Mouse (Mus musculus) hindbrain, embryonic 11.5 days (tissue): ENCODE results near the gene Ppil2. TPM values are rescaled to one million over a fixed set of nuclear protein-coding genes. Genes with fewer than 3 reads are reported as not detected.

Source experiments
- ATAC-seq: fragments of 200-750 bp; cut with Nextera tagmentation; 2 replicates; pipeline ENCODE4 v1.8.0; 2017; ENCODE audit warnings: mild to moderate bottlenecking, moderate TSS enrichment, moderate library complexity; ENCODE audit not compliant: low FRiP score
- DNase-seq: peaks from one replicate; pipeline ENCODE4 v3.0.0-alpha.2; 2015; ENCODE audit warnings: low spot score
- H3K27ac ChIP-seq: fragments of 300-500 bp; sonication (generic); 2 replicates; pipeline ENCODE4 v1.5.1; 2014; ENCODE audit warnings: mild to moderate bottlenecking, low read depth, low read length
- H3K27me3 ChIP-seq: fragments of 300-500 bp; sonication (generic); 2 replicates; pipeline ENCODE4 v1.6.1; 2014; ENCODE audit warnings: mild to moderate bottlenecking, low read length, moderate library complexity, mixed read lengths; ENCODE audit not compliant: control insufficient read depth, insufficient read depth
- H3K36me3 ChIP-seq: fragments of 300-500 bp; sonication (generic); 2 replicates; pipeline ENCODE4 v1.6.1; 2014; ENCODE audit warnings: mild to moderate bottlenecking, low read length, moderate library complexity, mixed read lengths; ENCODE audit not compliant: control insufficient read depth, insufficient read depth
- H3K4me1 ChIP-seq: fragments of 300-500 bp; sonication (generic); replicated peaks from 2 replicates; pipeline ENCODE4 v1.6.1; 2014; ENCODE audit warnings: low read length, mixed read lengths; ENCODE audit not compliant: control insufficient read depth, insufficient read depth
- H3K4me2 ChIP-seq: fragments of 300-500 bp; sonication (generic); replicated peaks from 2 replicates; pipeline ENCODE4 v1.6.1; 2014; ENCODE audit warnings: mild to moderate bottlenecking, low read depth, low read length
- H3K4me3 ChIP-seq: fragments of 300-500 bp; sonication (generic); 2 replicates; pipeline ENCODE4 v1.5.1; 2014; ENCODE audit warnings: low read depth, low read length
- H3K9ac ChIP-seq: fragments of 300-500 bp; sonication (generic); 2 replicates; pipeline ENCODE4 v1.6.1; 2014; ENCODE audit warnings: low read depth, low read length
- H3K9me3 ChIP-seq: fragments of 300-500 bp; sonication (generic); 2 replicates; pipeline ENCODE4 v1.6.1; 2016; ENCODE audit warnings: low read length; ENCODE audit not compliant: control insufficient read depth
- WGBS: fragments of 180-500 bp; shearing (Covaris S2); extraction: QIAGEN DNeasy Blood & Tissue Kit; methylation state at CpG from one replicate; pipeline ENCODE4 v1.1.7; 2014; 5-methylcytosine and 5-hydroxymethylcytosine counted together
- polyA plus RNA-seq: library from polyadenylated mRNA; unstranded; fragments of >200 nt; fragmentation: Nextera tagmentation; extraction: Ambion mirVana; gene quantifications from 2 replicates; pipeline ENCODE4 v1.2.1, GENCODE M21; 2014

Ppil2 gene
- polyA plus RNA-seq, 1 experiment from 2014 or later = 154 TPM

DNA sequence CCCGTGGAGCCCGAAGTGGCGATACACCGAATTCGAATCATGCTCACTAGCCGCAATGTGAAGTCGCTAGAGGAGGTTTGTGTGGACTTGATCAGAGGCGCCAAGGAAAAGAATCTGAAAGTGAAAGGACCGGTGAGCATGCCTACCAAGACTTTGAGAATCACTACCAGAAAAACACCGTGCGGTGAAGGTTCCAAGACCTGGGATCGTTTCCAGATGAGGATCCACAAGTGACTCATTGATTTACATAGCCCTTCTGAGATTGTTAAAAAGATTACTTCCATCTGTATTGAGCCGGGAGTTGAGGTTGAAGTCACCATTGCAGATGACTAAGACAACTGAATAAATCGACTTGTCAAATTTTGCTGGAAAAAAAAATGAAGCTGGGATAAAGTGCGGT, 26.3 kb upstream of the Ppil2 start:
- Histone ChIP-seq H3K27me3 (no peaks in the 10 kb centered on the region), H3K4me1 (no peaks in the 10 kb centered on the region), H3K36me3 (no peaks in the 10 kb centered on the region)

DNA sequence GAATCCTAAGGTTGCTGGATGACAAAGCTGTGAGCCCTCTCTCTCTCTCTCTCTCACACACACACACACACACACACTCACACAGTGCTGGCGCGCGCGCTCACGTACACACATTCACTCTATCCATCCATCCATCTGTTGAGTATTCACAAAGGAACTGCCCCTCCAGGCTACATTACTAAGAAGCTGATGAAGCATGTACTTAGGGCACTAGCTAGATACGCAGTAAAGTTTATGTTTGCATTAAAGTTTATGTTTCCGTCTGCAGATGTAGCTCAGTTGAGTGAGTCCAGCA, 21.8 kb upstream of the Ppil2 start:
- peaks cover 10% of the 10 kb centered on the region; the same call in 1 of the 2 replicates for H3K4me1 ChIP-seq
- peak; percentile 36 for DNase-seq
- H3K9me3 ChIP-seq = no peaks in the 10 kb centered on the region
- no peaks in the 10 kb centered on the region for H3K36me3 ChIP-seq
- H3K27me3 ChIP-seq = no peaks in the 10 kb centered on the region
- H3K9ac ChIP-seq = peak overlapping the region; percentile 60
- 38% methylated on average over 7 of the region's 7 CpGs for WGBS
- H3K4me2 ChIP-seq = peak overlapping the region; percentile 98
- H3K27ac ChIP-seq = no peak overlapping the region
- ATAC-seq = 0 out of 2 replicates have a peak, but pooled peaks have one; percentile 31
- H3K4me3 ChIP-seq = peak overlapping the region; percentile 78

More for the DNA sequence above, 26.3 kb upstream of the Ppil2 start:
- Histone ChIP-seq H3K27ac (no peak overlapping the region), H3K9me3 (no peaks in the 10 kb centered on the region), H3K4me2 (no peak overlapping the region), H3K4me3 (no peak overlapping the region), H3K9ac (no peak overlapping the region)
- ATAC-seq (no peak), DNase-seq (no peak)
- 83% methylated on average over 15 of the region's 15 CpGs for WGBS

DNA sequence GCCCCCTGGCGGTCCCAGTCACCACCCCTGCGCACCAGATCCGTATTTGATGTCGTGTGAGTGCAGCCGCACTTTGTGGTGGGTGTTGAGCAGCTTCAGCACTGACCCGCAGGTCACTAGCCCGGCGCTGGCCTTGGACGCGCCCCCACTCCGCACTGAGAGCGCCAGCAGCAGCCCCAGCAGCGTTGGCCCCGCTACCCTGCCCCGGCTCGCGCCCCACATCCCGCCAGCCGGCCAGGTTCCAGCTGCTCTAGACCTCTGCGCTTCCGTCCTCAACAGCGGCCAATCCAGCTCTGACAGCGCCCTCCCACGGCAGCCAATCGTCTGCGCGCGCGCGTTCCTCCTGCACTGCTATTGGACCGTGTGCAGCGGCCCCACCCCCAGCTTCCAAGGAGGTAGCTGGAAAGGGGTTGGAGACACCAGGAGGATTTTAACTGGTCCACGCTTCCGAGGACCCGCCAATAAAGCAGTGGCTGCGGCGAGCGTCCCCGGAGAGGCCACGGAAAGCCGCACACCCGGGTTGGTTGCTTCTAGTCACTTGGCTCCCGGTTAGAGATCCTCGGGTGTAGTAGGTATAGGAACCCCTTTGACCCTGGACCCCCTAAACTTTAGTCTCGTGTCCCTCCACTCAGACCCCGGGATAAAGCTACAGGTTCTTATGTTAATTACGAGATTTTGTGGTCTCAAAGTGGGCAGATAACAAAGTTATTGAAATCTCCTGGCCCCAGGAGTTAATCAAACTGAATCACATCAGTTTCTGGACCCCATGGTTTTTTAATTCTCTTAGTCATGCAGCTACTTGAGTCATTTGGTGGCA, 21.2 kb upstream of the Ppil2 start, which contains the start of gene Sdf2l1:
Gene Sdf2l1, minus strand, starts transcription at position 295 of the 817 bp plus-strand sequence.
- peak within 1 kb of the TSS; percentile 86 for H3K27ac ChIP-seq
- H3K9me3 ChIP-seq = no peaks in the 10 kb centered on the region
- peak within 1 kb of the TSS; percentile 79 for H3K9ac ChIP-seq
- ATAC-seq = peak; percentile 98
- no peaks in the 10 kb centered on the region for H3K36me3 ChIP-seq
- H3K27me3 ChIP-seq = no peaks in the 10 kb centered on the region
- peak within 1 kb of the TSS; percentile 78 for H3K4me3 ChIP-seq
- DNase-seq = peak; percentile 99
- H3K4me2 ChIP-seq = peak within 1 kb of the TSS; percentile 98
- 1% methylated on average over 47 of the region's 47 CpGs for WGBS
- peaks cover 10% of the 10 kb centered on the region; the same call in 1 of the 2 replicates for H3K4me1 ChIP-seq

- Histone ChIP-seq H3K27ac (peak overlapping the region; percentile 86), H3K4me2 (peak overlapping the region; percentile 98), H3K4me1 (peaks cover 10% of the 10 kb centered on the region; the same call in 1 of the 2 replicates), H3K27me3 (no peaks in the 10 kb centered on the region), H3K9me3 (no peaks in the 10 kb centered on the region), H3K4me3 (peak overlapping the region; percentile 78), H3K9ac (peak overlapping the region; percentile 79), H3K36me3 (no peaks in the 10 kb centered on the region)
- DNase-seq (no peak), ATAC-seq (peak; percentile 89)
- 4% methylated on average over 43 of the region's 43 CpGs for WGBS
Observed at GRCm38 (mm10) chr16:17131191-17132088, 20.4 kb upstream of the Ppil2 start.

- H3K4me1 ChIP-seq = peaks cover 10% of the 10 kb centered on the region
- H3K9me3 ChIP-seq = no peaks in the 10 kb centered on the region
- no peak overlapping the region for H3K4me2 ChIP-seq
- no peak overlapping the region for H3K4me3 ChIP-seq
- ATAC-seq (no peak), DNase-seq (peak; percentile 37)
- H3K27me3 ChIP-seq = no peaks in the 10 kb centered on the region
- WGBS = 100% methylated on average over 1 of the region's 1 CpGs
- no peak overlapping the region for H3K27ac ChIP-seq
- H3K36me3 ChIP-seq = no peaks in the 10 kb centered on the region
- H3K9ac ChIP-seq = no peak overlapping the region
Observed at GRCm38 (mm10) chr16:17127292-17127691, 16.2 kb upstream of the Ppil2 start.

- Histone ChIP-seq H3K9me3 (no peaks in the 10 kb centered on the region), H3K4me1 (no peaks in the 10 kb centered on the region; the same call in none of the 2 replicates), H3K4me2 (peak within 1 kb of the TSS; percentile 80), H3K27ac (peak within 1 kb of the TSS; percentile 58), H3K36me3 (peaks cover 1% of the 10 kb centered on the region; the same call in 1 of the 2 replicates), H3K27me3 (no peaks in the 10 kb centered on the region), H3K9ac (peak within 1 kb of the TSS; percentile 66), H3K4me3 (peak within 1 kb of the TSS; percentile 56)
- WGBS = under 1% methylated on average over 25 of the region's 25 CpGs
- ATAC-seq = peak; percentile 93
- peak; percentile 88 for DNase-seq
Observed at GRCm38 (mm10) chr16:17124871-17125520, 13.9 kb upstream of the Ppil2 start, which contains the start of gene 2610318N02Rik. Gene 2610318N02Rik, minus strand, starts transcription at chr16:17125167.

- 2% methylated on average over 22 of the region's 22 CpGs for WGBS
- Histone ChIP-seq H3K36me3 (peaks cover 4% of the 10 kb centered on the region; the same call in 1 of the 2 replicates), H3K9me3 (no peaks in the 10 kb centered on the region), H3K9ac (peak overlapping the region; percentile 66), H3K27me3 (no peaks in the 10 kb centered on the region), H3K4me2 (peak overlapping the region; percentile 80), H3K4me3 (peak overlapping the region; percentile 56), H3K27ac (peak overlapping the region; percentile 58), H3K4me1 (no peaks in the 10 kb centered on the region; the same call in none of the 2 replicates)
- ATAC-seq = peak; percentile 58
- peak; percentile 77 for DNase-seq
Observed at GRCm38 (mm10) chr16:17124119-17124870, 13.2 kb upstream of the Ppil2 start.
